Mouse (Mus musculus) adrenal gland, postnatal 36 days (tissue): ENCODE measurements around the gene Fam89a. TPM values are rescaled to one million over a fixed set of nuclear protein-coding genes. Genes with fewer than 3 reads are reported as not detected.

Experiments used
- DNase-seq, 2 experiments: peaks; one replicate each; pipeline ENCODE4 v3.0.0; 2021; ENCODE audit warnings: mixed read lengths in 1 of 2
- total RNA-seq, 2 experiments: library from RNA; stranded (reverse); gene quantifications; 2 replicates each; pipeline ENCODE4 v1.2.3; 2021

The Fam89a gene
- total RNA-seq, 2 experiments from 2014 or later = 0.20 to 0.23 TPM

GRCm38 (mm10) chr8:124754101-124754791 is 2.6 kb upstream of the Fam89a start:
- no peak for DNase-seq

GRCm38 (mm10) chr8:124752325-124752862 is 762 bp upstream of the Fam89a start:
- no peak for DNase-seq

GRCm38 (mm10) chr8:124751191-124751590 is 441 bp downstream of the Fam89a start:
- DNase-seq = no peak

GRCm38 (mm10) chr8:124746661-124747060 is 5.0 kb downstream of the Fam89a start:
- DNase-seq = no peak

GRCm38 (mm10) chr8:124739268-124739667 is 12.4 kb downstream of the Fam89a start:
- DNase-seq = no peak

GRCm38 (mm10) chr8:124735371-124735911 is 16.2 kb downstream of the Fam89a start:
- no peak for DNase-seq

GRCm38 (mm10) chr8:124732828-124733227 is 18.8 kb downstream of the Fam89a start:
- DNase-seq = no peak

GRCm38 (mm10) chr8:124724301-124724700 is 27.3 kb downstream of the Fam89a start:
- DNase-seq = no peak

- peak; percentile 96 to 98 for DNase-seq
Measured at GRCm38 (mm10) chr8:124721862-124722515, 29.6 kb downstream of the Fam89a start, which contains the start of the genes Ttc13 and Arv1. Gene Ttc13, minus strand, starts transcription at chr8:124721983. Gene Arv1, plus strand, starts transcription at chr8:124722139.

GRCm38 (mm10) chr8:124720938-124721861 is 30.4 kb downstream of the Fam89a start:
- DNase-seq = no peak

- no peak for DNase-seq
Measured at GRCm38 (mm10) chr8:124720133-124720532, 31.5 kb downstream of the Fam89a start.

- no peak for DNase-seq
Measured at GRCm38 (mm10) chr8:124715736-124716135, 35.9 kb downstream of the Fam89a start.

GRCm38 (mm10) chr8:124713207-124713606 is 38.4 kb downstream of the Fam89a start:
- DNase-seq = no peak

GRCm38 (mm10) chr8:124705823-124706222 is 45.8 kb downstream of the Fam89a start:
- no peak for DNase-seq

- DNase-seq = no peak
Measured at GRCm38 (mm10) chr8:124704376-124704775, 47.3 kb downstream of the Fam89a start.

GRCm38 (mm10) chr8:124703526-124703925 is 48.1 kb downstream of the Fam89a start:
- DNase-seq = no peak

GRCm38 (mm10) chr8:124702183-124702582 is 49.4 kb downstream of the Fam89a start:
- DNase-seq = no peak

GRCm38 (mm10) chr8:124701023-124701422 is 50.6 kb downstream of the Fam89a start:
- no peak for DNase-seq

GRCm38 (mm10) chr8:124700271-124700670 is 51.4 kb downstream of the Fam89a start:
- DNase-seq = no peak

- DNase-seq = no peak
Measured at GRCm38 (mm10) chr8:124695424-124696100, 56.1 kb downstream of the Fam89a start.

GRCm38 (mm10) chr8:124691706-124692105 is 59.9 kb downstream of the Fam89a start:
- DNase-seq = no peak
